Mouse (Mus musculus) cortical plate, adult 2 months (tissue): Measurements from ENCODE around the gene Gpcpd1. TPM values are rescaled to one million over a fixed set of nuclear protein-coding genes. Genes with fewer than 3 reads are reported as not detected.

Experiments
- H3K27ac ChIP-seq: fragments of 200-500 bp; 2 replicates; pipeline ENCODE4 v1.5.1; 2012; ENCODE audit warnings: low read length, control low read depth, inconsistent platforms; ENCODE audit not compliant: insufficient read depth
- H3K4me1 ChIP-seq: fragments of 200-500 bp; 2 replicates; pipeline ENCODE4 v1.6.1; 2011; ENCODE audit warnings: low read length; ENCODE audit not compliant: control insufficient read depth, insufficient read depth
- H3K4me3 ChIP-seq: fragments of 200-500 bp; 2 replicates; pipeline ENCODE4 v1.5.1; 2011; ENCODE audit warnings: mild to moderate bottlenecking, low read length, control low read depth; ENCODE audit not compliant: insufficient read depth
- CTCF ChIP-seq: fragments of 200-500 bp; IDR thresholded peaks from 2 replicates; pipeline ENCODE4 v1.5.1; 2011; ENCODE audit warnings: mild to moderate bottlenecking, control low read depth, low read length; ENCODE audit not compliant: insufficient read depth; ENCODE audit errors: extremely low read depth
- POLR2A ChIP-seq: fragments of 200-500 bp; IDR thresholded peaks from 2 replicates; pipeline ENCODE4 v1.6.1; 2011; ENCODE audit warnings: mild to moderate bottlenecking, low read length, control low read depth; ENCODE audit not compliant: insufficient read depth; ENCODE audit errors: extremely low read depth
- polyA plus RNA-seq: library from polyadenylated mRNA; depleted of rRNA; stranded (reverse); fragments of >200 nt; gene quantifications from 2 replicates; pipeline ENCODE4 v1.2.3, GENCODE M21; 2012; rRNA removed

Gpcpd1 gene
- polyA plus RNA-seq = 99.6 and 105 TPM in 2 replicates

GRCm38 (mm10) chr2:132587240-132587779, at the start of gene Gpcpd1:
Gene Gpcpd1, minus strand, starts transcription at chr2:132587729.
- no peak for TF ChIP-seq POLR2A
- no peak within 1 kb of the TSS for H3K27ac ChIP-seq
- H3K4me1 ChIP-seq = peaks cover 2% of the 10 kb centered on the region; the same call in 1 of the 2 replicates
- no peak within 1 kb of the TSS for H3K4me3 ChIP-seq

GRCm38 (mm10) chr2:132636534-132636933, 49.0 kb upstream of the Gpcpd1 start:
- no peak overlapping the region for H3K4me3 ChIP-seq
- H3K4me1 ChIP-seq = no peaks in the 10 kb centered on the region
- TF ChIP-seq CTCF (no peak), POLR2A (no peak)
- no peak overlapping the region for H3K27ac ChIP-seq

GRCm38 (mm10) chr2:132628626-132629025, 41.1 kb upstream of the Gpcpd1 start:
- TF ChIP-seq POLR2A (no peak), CTCF (no peak)
- H3K27ac ChIP-seq = no peak overlapping the region
- no peak overlapping the region for H3K4me3 ChIP-seq
- no peaks in the 10 kb centered on the region for H3K4me1 ChIP-seq

- TF ChIP-seq POLR2A (no peak), CTCF (no peak)
- no peak overlapping the region for H3K4me3 ChIP-seq
- H3K4me1 ChIP-seq = no peaks in the 10 kb centered on the region
- no peak overlapping the region for H3K27ac ChIP-seq
Observed at GRCm38 (mm10) chr2:132623092-132623491, 35.6 kb upstream of the Gpcpd1 start.

- Histone ChIP-seq H3K4me3 (no peak overlapping the region), H3K27ac (no peak overlapping the region), H3K4me1 (no peaks in the 10 kb centered on the region)
- TF ChIP-seq POLR2A = no peak
- no peak for TF ChIP-seq CTCF
Observed at GRCm38 (mm10) chr2:132617693-132618092, 30.2 kb upstream of the Gpcpd1 start.

- TF ChIP-seq CTCF (no peak), POLR2A (no peak)
- Histone ChIP-seq H3K27ac (no peak overlapping the region), H3K4me3 (no peak overlapping the region), H3K4me1 (0 out of 2 replicates have a peak, but pooled peaks cover 1% of the 10 kb centered on the region)
Observed at GRCm38 (mm10) chr2:132613581-132614188, 26.2 kb upstream of the Gpcpd1 start.

- Histone ChIP-seq H3K27ac (no peak overlapping the region), H3K4me3 (no peak overlapping the region), H3K4me1 (peaks cover 8% of the 10 kb centered on the region)
- TF ChIP-seq CTCF = no peak
- no peak for TF ChIP-seq POLR2A
Observed at GRCm38 (mm10) chr2:132611551-132612233, 24.2 kb upstream of the Gpcpd1 start.

GRCm38 (mm10) chr2:132607141-132608093, 19.9 kb upstream of the Gpcpd1 start:
- TF ChIP-seq CTCF (no peak), POLR2A (no peak)
- H3K4me3 ChIP-seq = no peak overlapping the region
- H3K27ac ChIP-seq = peak overlapping the region; percentile 84
- H3K4me1 ChIP-seq = peaks cover 11% of the 10 kb centered on the region

- Histone ChIP-seq H3K4me3 (no peak overlapping the region), H3K27ac (0 out of 2 replicates have a peak overlapping the region, but pooled peaks have one; percentile 29), H3K4me1 (peaks cover 11% of the 10 kb centered on the region)
- no peak for TF ChIP-seq CTCF
- TF ChIP-seq POLR2A = no peak
Observed at GRCm38 (mm10) chr2:132605795-132606563, 18.4 kb upstream of the Gpcpd1 start.
